Mouse (Mus musculus): ENCODE measurements around the gene Uck2. TPM values are rescaled to one million over a fixed set of nuclear protein-coding genes. Genes with fewer than 3 reads are reported as not detected.

The Uck2 gene
- polyA plus RNA-seq (2012; rRNA removed): 107 and 117 TPM in 2 replicates

DNA sequence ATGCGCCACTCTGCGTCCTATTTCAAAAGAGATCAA, at the start of gene Uck2:
Gene Uck2 (minus strand): TSS at position 1 of the 36 bp plus-strand sequence.
- peak within 1 kb of the TSS; percentile 92 for H3K27ac ChIP-seq (ENCODE audit: control insufficient read depth, insufficient read depth, low read length)
- H3K4me3 ChIP-seq (ENCODE audit: control insufficient read depth, insufficient read depth, low read length): peak within 1 kb of the TSS; percentile 70
- H3K36me3 ChIP-seq (ENCODE audit: control insufficient read depth, insufficient read depth, low read length): no peaks in the 10 kb centered on the region
- no peak for DNase-seq
- TF ChIP-seq POLR2A (IDR thresholded peaks at IDR 0.05; ENCODE audit: control insufficient read depth, extremely low read depth, insufficient read depth, low read length, poor library complexity) (no peak), CTCF (IDR thresholded peaks at IDR 0.05; ENCODE audit: borderline replicate concordance, control insufficient read depth, extremely low read depth, insufficient read depth, low read length, poor library complexity) (no peak)
- 0% methylated on average over 2 of the region's 2 CpGs for WGBS
- no peaks in the 10 kb centered on the region for H3K27me3 ChIP-seq (ENCODE audit: control insufficient read depth, insufficient read depth, low read length)
- peaks cover 22% of the 10 kb centered on the region for H3K4me1 ChIP-seq (replicated peaks; ENCODE audit: control insufficient read depth, insufficient read depth, low read length)

DNA sequence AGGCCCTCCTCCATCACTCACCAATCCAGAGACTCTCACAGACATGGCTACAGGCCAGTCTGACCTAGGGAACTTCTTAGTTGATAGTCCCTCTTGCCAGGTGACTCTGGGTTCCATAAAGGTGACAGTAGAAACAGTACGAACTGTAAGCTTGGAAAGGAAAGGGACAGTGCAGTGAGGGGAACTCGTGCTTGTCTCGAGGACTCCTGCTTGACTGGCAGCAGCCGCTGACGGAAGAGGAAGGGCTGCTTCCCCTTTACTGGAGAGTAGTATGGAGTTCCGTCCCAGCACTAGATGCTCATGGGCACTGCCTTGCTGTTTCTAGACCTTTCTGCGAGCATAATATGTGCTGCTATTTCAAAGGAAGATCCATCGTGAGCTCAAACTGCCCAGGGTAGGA, 46.0 kb upstream of the Uck2 start:
- TF ChIP-seq CTCF (IDR thresholded peaks at IDR 0.05; ENCODE audit: borderline replicate concordance, control insufficient read depth, extremely low read depth, insufficient read depth, low read length, poor library complexity) (no peak), POLR2A (IDR thresholded peaks at IDR 0.05; ENCODE audit: control insufficient read depth, extremely low read depth, insufficient read depth, low read length, poor library complexity) (no peak)
- Histone ChIP-seq H3K27ac (ENCODE audit: control insufficient read depth, insufficient read depth, low read length) (no peak overlapping the region), H3K27me3 (ENCODE audit: control insufficient read depth, insufficient read depth, low read length) (no peaks in the 10 kb centered on the region), H3K4me3 (ENCODE audit: control insufficient read depth, insufficient read depth, low read length) (no peak overlapping the region), H3K4me1 (replicated peaks; ENCODE audit: control insufficient read depth, insufficient read depth, low read length) (no peaks in the 10 kb centered on the region), H3K36me3 (ENCODE audit: control insufficient read depth, insufficient read depth, low read length) (peaks cover 37% of the 10 kb centered on the region)
- 84% methylated on average over 8 of the region's 8 CpGs for WGBS
- DNase-seq: no peak

DNA sequence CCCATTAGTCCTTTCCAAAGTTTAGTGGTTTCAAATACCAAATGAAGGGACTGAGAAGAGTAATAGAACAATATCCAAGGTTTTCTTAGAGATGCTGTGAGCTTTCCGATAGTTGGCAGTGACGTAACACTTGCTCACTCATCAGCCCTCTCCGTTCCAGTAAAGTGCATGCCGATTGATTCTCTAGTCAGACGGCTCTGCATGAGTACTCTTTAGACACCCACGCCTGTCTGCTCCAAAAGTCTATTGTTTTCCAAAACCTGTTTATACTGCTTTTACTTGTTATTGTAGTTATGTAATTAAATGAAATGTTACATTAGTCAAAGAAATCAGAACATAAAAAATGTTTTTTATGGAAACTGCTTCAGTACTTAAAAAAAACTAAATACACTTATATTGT, 43.7 kb upstream of the Uck2 start:
- H3K36me3 ChIP-seq (ENCODE audit: control insufficient read depth, insufficient read depth, low read length): peaks cover 45% of the 10 kb centered on the region
- no peaks in the 10 kb centered on the region for H3K4me1 ChIP-seq (replicated peaks; ENCODE audit: control insufficient read depth, insufficient read depth, low read length)
- 97% methylated on average over 6 of the region's 6 CpGs for WGBS
- H3K4me3 ChIP-seq (ENCODE audit: control insufficient read depth, insufficient read depth, low read length): no peak overlapping the region
- H3K27me3 ChIP-seq (ENCODE audit: control insufficient read depth, insufficient read depth, low read length): no peaks in the 10 kb centered on the region
- no peak for DNase-seq
- no peak for TF ChIP-seq CTCF (IDR thresholded peaks at IDR 0.05; ENCODE audit: borderline replicate concordance, control insufficient read depth, extremely low read depth, insufficient read depth, low read length, poor library complexity)
- no peak for TF ChIP-seq POLR2A (IDR thresholded peaks at IDR 0.05; ENCODE audit: control insufficient read depth, extremely low read depth, insufficient read depth, low read length, poor library complexity)
- H3K27ac ChIP-seq (ENCODE audit: control insufficient read depth, insufficient read depth, low read length): no peak overlapping the region

DNA sequence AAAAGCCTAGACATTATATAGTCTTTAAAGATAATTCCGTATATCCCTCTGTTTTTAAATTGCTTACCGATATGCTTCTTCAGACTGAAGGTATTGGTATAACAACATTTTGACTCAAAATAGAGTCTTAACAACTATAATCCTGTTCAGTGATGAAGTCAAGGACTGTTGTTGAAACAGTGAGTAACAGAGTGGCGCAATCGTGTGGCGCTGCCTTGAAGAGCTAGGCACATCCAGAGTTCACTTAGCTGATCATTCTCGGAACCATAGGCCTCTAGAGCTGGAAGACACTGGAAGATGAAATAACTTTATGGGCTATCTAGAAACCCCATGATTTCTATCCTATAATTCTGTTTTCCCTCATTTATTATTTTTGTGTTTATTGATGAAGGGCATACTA, 36.6 kb upstream of the Uck2 start:
- no peak overlapping the region for H3K4me3 ChIP-seq (ENCODE audit: control insufficient read depth, insufficient read depth, low read length)
- H3K36me3 ChIP-seq (ENCODE audit: control insufficient read depth, insufficient read depth, low read length): peaks cover 61% of the 10 kb centered on the region
- no peaks in the 10 kb centered on the region for H3K4me1 ChIP-seq (replicated peaks; ENCODE audit: control insufficient read depth, insufficient read depth, low read length)
- TF ChIP-seq CTCF (IDR thresholded peaks at IDR 0.05; ENCODE audit: borderline replicate concordance, control insufficient read depth, extremely low read depth, insufficient read depth, low read length, poor library complexity) (no peak), POLR2A (IDR thresholded peaks at IDR 0.05; ENCODE audit: control insufficient read depth, extremely low read depth, insufficient read depth, low read length, poor library complexity) (no peak)
- WGBS: 99% methylated on average over 6 of the region's 6 CpGs
- no peak overlapping the region for H3K27ac ChIP-seq (ENCODE audit: control insufficient read depth, insufficient read depth, low read length)
- no peaks in the 10 kb centered on the region for H3K27me3 ChIP-seq (ENCODE audit: control insufficient read depth, insufficient read depth, low read length)
- no peak for DNase-seq

GRCm38 (mm10) chr1:167313220-167313619, 28.1 kb upstream of the Uck2 start:
- H3K4me3 ChIP-seq (ENCODE audit: control insufficient read depth, insufficient read depth, low read length): no peak overlapping the region
- H3K4me1 ChIP-seq (replicated peaks; ENCODE audit: control insufficient read depth, insufficient read depth, low read length): no peaks in the 10 kb centered on the region
- TF ChIP-seq POLR2A (IDR thresholded peaks at IDR 0.05; ENCODE audit: control insufficient read depth, extremely low read depth, insufficient read depth, low read length, poor library complexity) (no peak), CTCF (IDR thresholded peaks at IDR 0.05; ENCODE audit: borderline replicate concordance, control insufficient read depth, extremely low read depth, insufficient read depth, low read length, poor library complexity) (no peak)
- H3K27ac ChIP-seq (ENCODE audit: control insufficient read depth, insufficient read depth, low read length): no peak overlapping the region
- DNase-seq: no peak
- 92% methylated on average over 4 of the region's 4 CpGs for WGBS
- H3K27me3 ChIP-seq (ENCODE audit: control insufficient read depth, insufficient read depth, low read length): no peaks in the 10 kb centered on the region
- peaks cover 26% of the 10 kb centered on the region for H3K36me3 ChIP-seq (ENCODE audit: control insufficient read depth, insufficient read depth, low read length)

- peaks cover 4% of the 10 kb centered on the region for H3K4me1 ChIP-seq (replicated peaks; ENCODE audit: control insufficient read depth, insufficient read depth, low read length)
- H3K27ac ChIP-seq (ENCODE audit: control insufficient read depth, insufficient read depth, low read length): no peak overlapping the region
- H3K36me3 ChIP-seq (ENCODE audit: control insufficient read depth, insufficient read depth, low read length): peaks cover 23% of the 10 kb centered on the region
- H3K4me3 ChIP-seq (ENCODE audit: control insufficient read depth, insufficient read depth, low read length): no peak overlapping the region
- H3K27me3 ChIP-seq (ENCODE audit: control insufficient read depth, insufficient read depth, low read length): no peaks in the 10 kb centered on the region
- TF ChIP-seq CTCF (IDR thresholded peaks at IDR 0.05; ENCODE audit: borderline replicate concordance, control insufficient read depth, extremely low read depth, insufficient read depth, low read length, poor library complexity) (no peak), POLR2A (IDR thresholded peaks at IDR 0.05; ENCODE audit: control insufficient read depth, extremely low read depth, insufficient read depth, low read length, poor library complexity) (no peak)
- no peak for DNase-seq
These were observed 27.2 kb upstream of the Uck2 start for GRCm38 (mm10) chr1:167312367-167312766.

- Histone ChIP-seq H3K4me1 (replicated peaks; ENCODE audit: control insufficient read depth, insufficient read depth, low read length) (peaks cover 7% of the 10 kb centered on the region), H3K36me3 (ENCODE audit: control insufficient read depth, insufficient read depth, low read length) (no peaks in the 10 kb centered on the region), H3K27me3 (ENCODE audit: control insufficient read depth, insufficient read depth, low read length) (no peaks in the 10 kb centered on the region), H3K4me3 (ENCODE audit: control insufficient read depth, insufficient read depth, low read length) (peak within 1 kb of the TSS; percentile 75), H3K27ac (ENCODE audit: control insufficient read depth, insufficient read depth, low read length) (peak within 1 kb of the TSS; percentile 65)
- TF ChIP-seq POLR2A (IDR thresholded peaks at IDR 0.05; ENCODE audit: control insufficient read depth, extremely low read depth, insufficient read depth, low read length, poor library complexity) (peak; percentile 96), CTCF (IDR thresholded peaks at IDR 0.05; ENCODE audit: borderline replicate concordance, control insufficient read depth, extremely low read depth, insufficient read depth, low read length, poor library complexity) (no peak)
- WGBS: under 1% methylated on average over 80 of the region's 82 CpGs
- peak; percentile 99 for DNase-seq
These were observed 23.3 kb upstream of the Uck2 start, which contains the start of gene Tmco1 for GRCm38 (mm10) chr1:167308261-167309054. Tmco1 (plus strand) TSS chr1:167308378.
